Mouse (Mus musculus): ENCODE measurements around the gene Zfp2. TPM values are rescaled to one million over a fixed set of nuclear protein-coding genes. Genes with fewer than 3 reads are reported as not detected.

Gene Zfp2
- polyA plus RNA-seq, 1 experiment from 2014 or later, result 18.2 TPM

DNA sequence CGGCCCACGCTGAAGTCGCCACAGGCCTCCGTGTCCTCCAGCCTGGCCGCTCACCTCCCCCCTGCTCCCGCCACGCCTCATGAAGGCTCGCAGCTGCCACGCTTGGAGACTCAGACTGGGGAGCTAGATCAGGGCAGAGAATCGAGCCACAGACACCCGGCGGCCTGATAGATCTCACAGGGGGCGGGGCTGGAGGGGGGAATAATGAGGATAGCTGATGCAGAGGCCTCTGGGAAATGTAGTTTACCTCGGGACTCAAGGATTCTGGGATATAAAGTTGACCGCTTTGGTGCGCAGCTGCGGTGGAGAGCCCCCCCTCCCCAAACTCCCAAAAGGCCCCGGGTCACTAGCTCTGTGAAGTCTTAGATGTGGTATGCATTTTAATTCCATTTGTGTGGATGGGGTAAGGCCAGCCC is 15.5 kb upstream of the Zfp2 start, which contains the start of gene Zfp354b:
Gene Zfp354b (minus strand): TSS at position 183 of the 416 bp plus-strand sequence.
- H3K27ac ChIP-seq (ENCODE audit: low read length), result peak within 1 kb of the TSS; percentile 30; the same call in 1 of the 2 replicates
- H3K27me3 ChIP-seq (ENCODE audit: insufficient read depth, low read length), result no peaks in the 10 kb centered on the region
- peak within 1 kb of the TSS; percentile 76 for H3K4me2 ChIP-seq (replicated peaks; ENCODE audit: low read depth, low read length)
- H3K9me3 ChIP-seq (ENCODE audit: low read length), result no peaks in the 10 kb centered on the region
- 1% methylated on average over 18 of the region's 18 CpGs for WGBS
- H3K4me1 ChIP-seq (ENCODE audit: insufficient read depth, low read length), result peaks cover 7% of the 10 kb centered on the region; the same call in 1 of the 2 replicates
- H3K9ac ChIP-seq (replicated peaks; ENCODE audit: low read length), result peak within 1 kb of the TSS; percentile 77
- H3K36me3 ChIP-seq (ENCODE audit: insufficient read depth, low read length), result no peaks in the 10 kb centered on the region
- peak; percentile 96 for ATAC-seq (ENCODE audit: low FRiP score, low TSS enrichment)
- H3K4me3 ChIP-seq (ENCODE audit: low read length), result peak within 1 kb of the TSS; percentile 75

DNA sequence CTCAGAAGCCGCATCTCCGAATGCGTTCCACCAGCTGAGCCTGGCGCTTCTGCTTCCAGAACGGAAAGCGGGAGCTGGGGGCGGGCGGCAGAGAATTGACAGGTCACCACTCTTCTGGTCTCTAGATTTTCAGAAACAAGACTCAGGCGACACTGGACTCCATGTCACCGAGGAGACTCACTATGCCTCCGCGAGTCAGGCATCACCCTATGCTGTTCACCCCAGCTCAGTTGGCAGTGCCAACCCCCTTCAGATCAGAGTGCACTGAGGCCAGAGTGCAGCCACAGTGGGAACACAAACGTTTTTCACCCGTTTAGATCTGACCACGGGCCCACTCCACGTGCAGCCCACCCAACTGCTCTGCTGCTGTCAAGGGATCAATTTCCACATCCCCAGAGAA is 15.1 kb upstream of the Zfp2 start:
- H3K27ac ChIP-seq (ENCODE audit: low read length), result peak overlapping the region; percentile 30; the same call in 1 of the 2 replicates
- H3K27me3 ChIP-seq (ENCODE audit: insufficient read depth, low read length), result no peaks in the 10 kb centered on the region
- peak overlapping the region; percentile 76 for H3K4me2 ChIP-seq (replicated peaks; ENCODE audit: low read depth, low read length)
- H3K9ac ChIP-seq (replicated peaks; ENCODE audit: low read length), result peak overlapping the region; percentile 77
- peaks cover 7% of the 10 kb centered on the region; the same call in 1 of the 2 replicates for H3K4me1 ChIP-seq (ENCODE audit: insufficient read depth, low read length)
- no peaks in the 10 kb centered on the region for H3K36me3 ChIP-seq (ENCODE audit: insufficient read depth, low read length)
- no peaks in the 10 kb centered on the region for H3K9me3 ChIP-seq (ENCODE audit: low read length)
- WGBS, result under 1% methylated on average over 16 of the region's 16 CpGs
- peak overlapping the region; percentile 75 for H3K4me3 ChIP-seq (ENCODE audit: low read length)
- peak; percentile 52 for ATAC-seq (ENCODE audit: low FRiP score, low TSS enrichment)

DNA sequence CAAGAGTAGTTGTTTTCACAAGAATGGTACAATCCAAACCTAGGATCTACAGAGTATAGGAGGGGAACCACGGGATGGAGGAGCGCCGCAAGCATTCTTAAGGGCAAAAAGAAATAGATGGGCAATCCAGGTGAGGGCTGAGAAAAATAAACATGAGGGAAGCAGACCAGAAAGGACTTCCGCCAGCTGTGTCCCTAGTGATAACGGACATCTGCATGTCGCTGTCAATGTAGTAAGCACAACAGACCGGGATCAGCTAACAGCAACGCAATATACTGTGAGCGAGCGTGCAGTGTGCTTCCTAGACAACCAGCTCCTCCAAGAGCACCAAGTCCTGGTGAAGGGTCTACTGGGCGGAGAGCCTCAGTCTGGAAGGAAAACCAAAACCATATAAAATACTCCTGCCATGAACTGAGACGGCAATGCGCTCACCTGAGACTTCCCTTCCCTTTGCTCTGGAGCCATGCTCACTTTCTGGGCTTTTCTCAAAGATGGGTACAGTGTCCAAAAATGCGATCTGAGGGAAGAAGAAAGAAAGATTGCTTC is 14.6 kb upstream of the Zfp2 start:
- Histone ChIP-seq H3K4me1 (ENCODE audit: insufficient read depth, low read length) (peaks cover 7% of the 10 kb centered on the region; the same call in 1 of the 2 replicates), H3K4me2 (replicated peaks; ENCODE audit: low read depth, low read length) (peak overlapping the region; percentile 76), H3K27ac (ENCODE audit: low read length) (no peak overlapping the region), H3K27me3 (ENCODE audit: insufficient read depth, low read length) (no peaks in the 10 kb centered on the region), H3K36me3 (ENCODE audit: insufficient read depth, low read length) (no peaks in the 10 kb centered on the region), H3K4me3 (ENCODE audit: low read length) (peak overlapping the region; percentile 75), H3K9ac (replicated peaks; ENCODE audit: low read length) (peak overlapping the region; percentile 77), H3K9me3 (ENCODE audit: low read length) (no peaks in the 10 kb centered on the region)
- WGBS, result 14% methylated on average over 14 of the region's 14 CpGs
- no peak for ATAC-seq (ENCODE audit: low FRiP score, low TSS enrichment)

DNA sequence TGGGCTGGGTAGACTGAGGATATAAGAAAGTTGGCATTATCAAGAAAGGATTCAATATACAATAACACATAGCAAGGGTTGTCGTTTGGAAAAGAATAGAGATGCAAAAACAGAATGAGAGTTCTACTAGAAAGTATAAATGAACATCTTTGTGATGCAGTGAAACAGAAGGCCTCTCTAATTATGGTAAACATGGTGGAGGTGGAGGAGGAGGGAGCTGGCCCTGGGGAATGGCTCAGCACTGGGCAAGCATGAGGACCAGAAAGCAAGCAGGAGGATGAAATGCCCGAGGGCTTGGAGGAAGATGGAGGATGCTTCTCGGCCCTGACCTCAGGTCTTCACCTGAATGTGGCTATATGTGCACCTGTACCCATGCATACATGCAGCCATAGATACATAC is 1.5 kb downstream of the Zfp2 start:
- Histone ChIP-seq H3K36me3 (ENCODE audit: insufficient read depth, low read length) (peaks cover 29% of the 10 kb centered on the region), H3K27ac (ENCODE audit: low read length) (no peak overlapping the region), H3K27me3 (ENCODE audit: insufficient read depth, low read length) (no peaks in the 10 kb centered on the region), H3K4me2 (replicated peaks; ENCODE audit: low read depth, low read length) (no peak overlapping the region), H3K9me3 (ENCODE audit: low read length) (peaks cover 15% of the 10 kb centered on the region), H3K4me3 (ENCODE audit: low read length) (no peak overlapping the region), H3K4me1 (ENCODE audit: insufficient read depth, low read length) (no peaks in the 10 kb centered on the region), H3K9ac (replicated peaks; ENCODE audit: low read length) (no peak overlapping the region)
- WGBS, result 88% methylated on average over 3 of the region's 3 CpGs
- ATAC-seq (ENCODE audit: low FRiP score, low TSS enrichment), result no peak

DNA sequence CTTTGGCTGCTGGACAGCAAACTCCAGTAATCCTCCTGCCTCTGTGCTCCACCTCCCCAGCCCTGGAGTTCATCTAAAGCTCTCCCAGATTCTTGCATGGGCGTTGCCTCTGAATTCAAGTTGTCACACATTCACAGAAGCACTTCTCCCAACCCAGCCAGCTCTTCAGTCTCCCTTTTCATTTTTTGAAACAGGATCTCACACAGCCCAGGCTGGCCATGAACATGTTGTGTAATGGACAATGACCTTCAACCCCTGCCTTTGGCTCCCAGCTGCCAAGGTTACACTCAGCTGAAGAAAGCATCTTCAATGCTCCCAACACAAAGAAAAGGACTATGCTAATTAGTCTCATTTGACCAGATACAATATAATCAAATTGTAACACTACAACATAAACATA is 2.7 kb downstream of the Zfp2 start:
- no peak overlapping the region for H3K4me2 ChIP-seq (replicated peaks; ENCODE audit: low read depth, low read length)
- no peaks in the 10 kb centered on the region for H3K27me3 ChIP-seq (ENCODE audit: insufficient read depth, low read length)
- no peak overlapping the region for H3K9ac ChIP-seq (replicated peaks; ENCODE audit: low read length)
- H3K27ac ChIP-seq (ENCODE audit: low read length), result no peak overlapping the region
- H3K4me1 ChIP-seq (ENCODE audit: insufficient read depth, low read length), result no peaks in the 10 kb centered on the region
- peaks cover 15% of the 10 kb centered on the region for H3K9me3 ChIP-seq (ENCODE audit: low read length)
- WGBS, result 82% methylated on average over 1 of the region's 1 CpGs
- no peak overlapping the region for H3K4me3 ChIP-seq (ENCODE audit: low read length)
- ATAC-seq (ENCODE audit: low FRiP score, low TSS enrichment), result no peak
- peaks cover 38% of the 10 kb centered on the region for H3K36me3 ChIP-seq (ENCODE audit: insufficient read depth, low read length)

DNA sequence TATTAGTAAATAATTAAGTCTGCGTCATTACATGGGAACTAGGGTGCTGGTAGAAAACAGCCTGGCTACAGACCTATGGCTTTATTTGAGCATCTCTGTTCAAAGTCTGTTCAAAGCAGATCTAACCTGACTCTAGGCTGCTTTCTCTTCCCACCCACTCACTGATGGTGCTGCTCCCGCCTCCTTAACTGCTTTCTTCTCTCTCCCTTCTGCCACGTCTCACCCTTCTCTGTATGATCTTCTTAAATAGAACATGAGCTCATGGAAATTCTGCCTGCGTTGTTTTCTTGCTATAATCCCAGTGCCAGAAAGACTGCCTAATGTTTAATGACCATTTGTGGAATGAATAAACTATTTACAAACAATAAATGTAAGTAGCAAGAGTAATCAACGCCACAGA is 7.8 kb downstream of the Zfp2 start:
- Histone ChIP-seq H3K4me2 (replicated peaks; ENCODE audit: low read depth, low read length) (no peak overlapping the region), H3K27ac (ENCODE audit: low read length) (no peak overlapping the region), H3K27me3 (ENCODE audit: insufficient read depth, low read length) (no peaks in the 10 kb centered on the region), H3K9ac (replicated peaks; ENCODE audit: low read length) (no peak overlapping the region), H3K4me3 (ENCODE audit: low read length) (no peak overlapping the region), H3K36me3 (ENCODE audit: insufficient read depth, low read length) (peaks cover 81% of the 10 kb centered on the region), H3K9me3 (ENCODE audit: low read length) (peaks cover 53% of the 10 kb centered on the region), H3K4me1 (ENCODE audit: insufficient read depth, low read length) (no peaks in the 10 kb centered on the region)
- ATAC-seq (ENCODE audit: low FRiP score, low TSS enrichment), result no peak
- 87% methylated on average over 5 of the region's 5 CpGs for WGBS

DNA sequence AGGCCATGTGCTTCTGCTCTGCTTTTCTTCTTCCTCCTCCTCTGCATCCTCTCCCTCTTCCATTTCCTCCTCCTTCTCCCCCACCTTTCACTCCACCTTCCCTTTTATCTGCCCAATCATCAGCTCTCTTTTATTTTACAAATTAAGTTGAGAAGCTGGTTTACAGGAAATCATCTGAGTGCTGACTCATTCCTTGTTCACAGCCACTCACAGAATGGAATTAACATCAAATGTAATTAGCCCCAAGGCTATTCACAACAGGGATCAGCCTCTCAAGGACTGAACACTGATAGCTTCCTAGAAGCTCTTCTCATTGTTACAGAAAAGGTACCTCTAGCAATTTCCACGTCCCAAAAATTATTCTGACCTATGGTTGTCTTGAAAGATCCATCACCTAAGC is 18.6 kb downstream of the Zfp2 start:
- no peaks in the 10 kb centered on the region for H3K27me3 ChIP-seq (ENCODE audit: insufficient read depth, low read length)
- no peaks in the 10 kb centered on the region for H3K4me1 ChIP-seq (ENCODE audit: insufficient read depth, low read length)
- ATAC-seq (ENCODE audit: low FRiP score, low TSS enrichment), result no peak
- peaks cover 56% of the 10 kb centered on the region for H3K9me3 ChIP-seq (ENCODE audit: low read length)
- no peak overlapping the region for H3K4me3 ChIP-seq (ENCODE audit: low read length)
- peaks cover 33% of the 10 kb centered on the region for H3K36me3 ChIP-seq (ENCODE audit: insufficient read depth, low read length)
- H3K27ac ChIP-seq (ENCODE audit: low read length), result no peak overlapping the region
- 84% methylated on average over 1 of the region's 1 CpGs for WGBS
- H3K4me2 ChIP-seq (replicated peaks; ENCODE audit: low read depth, low read length), result no peak overlapping the region
- no peak overlapping the region for H3K9ac ChIP-seq (replicated peaks; ENCODE audit: low read length)

DNA sequence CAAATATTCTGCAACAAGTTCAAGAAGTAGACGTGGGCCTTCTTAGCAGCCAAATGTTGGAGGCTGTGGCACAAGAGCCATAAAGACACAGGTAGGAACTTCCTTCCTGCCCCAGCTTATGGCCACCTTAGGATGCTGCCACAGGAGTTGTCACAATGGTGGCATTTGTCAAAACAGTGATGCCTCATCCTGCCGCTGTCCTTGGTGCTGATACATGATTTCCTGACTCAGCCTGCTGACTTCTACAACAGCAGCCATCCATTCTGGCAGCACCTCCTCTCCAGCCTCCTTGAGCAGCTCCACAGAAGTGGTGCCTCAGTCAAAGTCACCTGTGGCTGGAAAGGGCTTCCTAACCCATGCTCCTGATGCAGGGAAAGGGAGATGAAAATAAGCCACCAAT is 23.5 kb downstream of the Zfp2 start:
- H3K4me1 ChIP-seq (ENCODE audit: insufficient read depth, low read length), result no peaks in the 10 kb centered on the region; the same call in 1 of the 2 replicates
- no peaks in the 10 kb centered on the region for H3K27me3 ChIP-seq (ENCODE audit: insufficient read depth, low read length)
- 51% methylated on average over 2 of the region's 2 CpGs for WGBS
- H3K9me3 ChIP-seq (ENCODE audit: low read length), result peaks cover 18% of the 10 kb centered on the region
- ATAC-seq (ENCODE audit: low FRiP score, low TSS enrichment), result no peak
- H3K9ac ChIP-seq (replicated peaks; ENCODE audit: low read length), result no peak overlapping the region
- no peak overlapping the region for H3K4me2 ChIP-seq (replicated peaks; ENCODE audit: low read depth, low read length)
- H3K36me3 ChIP-seq (ENCODE audit: insufficient read depth, low read length), result no peaks in the 10 kb centered on the region
- H3K4me3 ChIP-seq (ENCODE audit: low read length), result no peak overlapping the region
- no peak overlapping the region for H3K27ac ChIP-seq (ENCODE audit: low read length)

DNA sequence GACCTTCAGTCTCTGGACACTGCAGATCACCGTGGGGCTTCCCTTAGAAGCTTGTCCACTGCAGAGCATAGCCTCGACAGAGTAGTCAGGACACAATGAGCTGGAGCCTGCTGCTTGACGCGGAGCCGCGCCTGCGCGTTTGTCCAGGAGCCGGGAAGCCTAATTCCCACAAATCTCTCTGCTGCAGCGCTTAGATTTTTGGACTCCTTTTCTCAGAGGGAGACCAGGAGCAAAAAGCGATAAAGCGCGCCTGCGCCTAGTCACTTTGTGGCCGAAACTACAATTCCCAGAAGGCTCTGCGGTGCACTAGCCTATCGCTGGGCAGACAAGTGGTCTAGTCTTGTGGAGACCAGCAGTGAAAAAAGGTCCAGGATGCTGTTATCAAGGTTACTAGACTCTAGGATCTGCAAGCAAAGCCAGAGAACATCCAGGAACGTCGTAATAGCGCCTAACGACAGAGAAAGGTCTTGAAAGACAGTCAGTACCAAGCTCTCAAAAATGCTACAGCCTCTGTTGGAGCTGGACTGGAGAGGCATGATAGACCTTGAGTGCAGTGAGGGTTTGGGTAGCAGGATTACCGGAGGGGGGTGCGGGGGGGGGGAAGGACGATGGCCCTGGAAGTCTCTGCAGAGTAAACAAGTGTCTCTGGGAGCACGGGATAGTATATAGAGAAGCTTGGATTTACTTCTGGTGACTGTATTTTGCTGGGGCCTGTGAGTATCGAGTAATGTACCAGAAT is 28.4 kb downstream of the Zfp2 start, which contains the start of gene Zfp454:
Gene Zfp454 (minus strand): TSS at position 262 of the 739 bp plus-strand sequence.
- 4% methylated on average over 26 of the region's 26 CpGs for WGBS
- H3K4me1 ChIP-seq (ENCODE audit: insufficient read depth, low read length), result peaks cover 8% of the 10 kb centered on the region; the same call in 1 of the 2 replicates
- H3K27me3 ChIP-seq (ENCODE audit: insufficient read depth, low read length), result no peaks in the 10 kb centered on the region
- peak within 1 kb of the TSS; percentile 73 for H3K9ac ChIP-seq (replicated peaks; ENCODE audit: low read length)
- peak within 1 kb of the TSS; percentile 70 for H3K4me2 ChIP-seq (replicated peaks; ENCODE audit: low read depth, low read length)
- H3K27ac ChIP-seq (ENCODE audit: low read length), result peak within 1 kb of the TSS; percentile 73
- ATAC-seq (ENCODE audit: low FRiP score, low TSS enrichment), result peak; percentile 95
- peaks cover 4% of the 10 kb centered on the region; the same call in 1 of the 2 replicates for H3K9me3 ChIP-seq (ENCODE audit: low read length)
- peak within 1 kb of the TSS; percentile 54 for H3K4me3 ChIP-seq (ENCODE audit: low read length)
- H3K36me3 ChIP-seq (ENCODE audit: insufficient read depth, low read length), result peaks cover 16% of the 10 kb centered on the region

DNA sequence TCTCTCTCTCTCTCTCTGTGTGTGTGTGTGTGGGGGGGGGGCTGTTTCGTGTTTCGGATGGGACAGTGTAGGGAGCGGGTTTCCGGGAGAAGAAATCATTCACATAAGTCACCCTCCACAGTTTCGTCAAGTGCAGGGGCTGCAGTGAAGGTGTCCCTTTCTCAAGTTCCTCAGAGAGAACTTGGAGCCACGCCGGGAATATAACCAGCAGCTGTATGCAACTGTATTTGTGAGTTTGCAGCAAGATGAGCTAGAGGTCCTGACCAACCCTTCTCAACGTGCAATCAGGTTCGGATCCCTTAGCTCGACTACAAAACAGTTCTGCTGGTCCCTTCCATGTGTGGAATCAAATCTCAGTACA is 29.1 kb downstream of the Zfp2 start:
- Histone ChIP-seq H3K9me3 (ENCODE audit: low read length) (0 out of 2 replicates have a peak, but pooled peaks cover 3% of the 10 kb centered on the region), H3K4me3 (ENCODE audit: low read length) (peak overlapping the region; percentile 54), H3K27ac (ENCODE audit: low read length) (peak overlapping the region; percentile 73), H3K4me1 (ENCODE audit: insufficient read depth, low read length) (peaks cover 8% of the 10 kb centered on the region; the same call in 1 of the 2 replicates), H3K9ac (replicated peaks; ENCODE audit: low read length) (peak overlapping the region; percentile 73), H3K36me3 (ENCODE audit: insufficient read depth, low read length) (peaks cover 16% of the 10 kb centered on the region), H3K27me3 (ENCODE audit: insufficient read depth, low read length) (no peaks in the 10 kb centered on the region), H3K4me2 (replicated peaks; ENCODE audit: low read depth, low read length) (peak overlapping the region; percentile 70)
- WGBS, result 6% methylated on average over 10 of the region's 10 CpGs
- peak; percentile 79 for ATAC-seq (ENCODE audit: low FRiP score, low TSS enrichment)
